Mouse (Mus musculus) CH12.LX (cell line): ENCODE measurements around the gene Tmem231. TPM values are rescaled to one million over a fixed set of nuclear protein-coding genes. Genes with fewer than 3 reads are reported as not detected.
A peak's percentile ranks its signal among the peaks of the same experiment; 100 is the strongest.

Experiments
- DNase-seq: peaks from one replicate; pipeline ENCODE4 v3.0.0-alpha.2; 2013; ENCODE audit errors: extremely low read depth
- H3K27ac ChIP-seq: 2 replicates; pipeline ENCODE4 v1.5.1; 2012; ENCODE audit warnings: low read depth, mild to moderate bottlenecking, control low read depth, moderate library complexity; ENCODE audit not compliant: insufficient read depth
- H3K27me3 ChIP-seq: replicated peaks from 2 replicates; pipeline ENCODE3; 2012; ENCODE audit warnings: inconsistent platforms
- H3K36me3 ChIP-seq, 2 experiments: replicated peaks in 1 of 2; 2 replicates each; pipeline versions ENCODE3 to v1.6.1; 2012; ENCODE audit warnings: inconsistent platforms in 1 of 2, low read length in 1 of 2, mild to moderate bottlenecking in 1 of 2, mixed read lengths in 1 of 2, moderate library complexity in 1 of 2; ENCODE audit not compliant: control insufficient read depth in 1 of 2, insufficient read depth in 1 of 2
- H3K4me1 ChIP-seq, 2 experiments: 2 replicates each; pipeline ENCODE4 v1.6.1; 2012; ENCODE audit warnings: inconsistent platforms in 1 of 2, moderate library complexity in 1 of 2; ENCODE audit not compliant: insufficient read depth in 2 of 2, control insufficient read depth in 1 of 2
- H3K4me2 ChIP-seq: 2 replicates; pipeline ENCODE4 v1.6.1; 2012; ENCODE audit warnings: low read depth, mild to moderate bottlenecking, control low read depth; ENCODE audit not compliant: poor library complexity, insufficient read depth, severe bottlenecking
- H3K4me3 ChIP-seq, 3 experiments: fragments of 150-350 bp in 1 of 3; sonication (generic) in 1 of 3; replicated peaks in 1 of 3; 2 replicates each; pipeline versions ENCODE3 to v1.5.1; 2011 to 2012; ENCODE audit warnings: low read depth in 2 of 3, low read length in 2 of 3, mild to moderate bottlenecking in 2 of 3, moderate library complexity in 2 of 3, control low read depth in 1 of 3, improper control_type of control experiment in 1 of 3, inconsistent platforms in 1 of 3, mixed read lengths in 1 of 3; ENCODE audit not compliant: poor library complexity in 1 of 3
- H3K79me2 ChIP-seq: replicated peaks from 2 replicates; pipeline ENCODE4 v1.6.1; 2012; ENCODE audit warnings: mild to moderate bottlenecking, moderate library complexity; ENCODE audit not compliant: control insufficient read depth, poor library complexity, insufficient read depth, severe bottlenecking; ENCODE audit errors: extremely low read depth
- H3K9ac ChIP-seq: 2 replicates; pipeline ENCODE4 v1.6.1; 2012; ENCODE audit warnings: low read depth, mild to moderate bottlenecking, control low read depth, moderate library complexity; ENCODE audit not compliant: insufficient read depth
- H3K9me3 ChIP-seq: replicated peaks from 2 replicates; pipeline ENCODE3; 2012; ENCODE audit warnings: low read length, inconsistent platforms, mixed read lengths
- BHLHE40 ChIP-seq: IDR thresholded peaks from 2 replicates; pipeline ENCODE4 v1.6.1; 2011; ENCODE audit warnings: mild to moderate bottlenecking, low read depth, low read length, improper control_type of control experiment
- CTCF ChIP-seq, 2 experiments: IDR thresholded peaks in 1 of 2; conservative IDR thresholded peaks in 1 of 2; 2 replicates each; pipeline ENCODE4 v1.5.1; 2011 to 2012; ENCODE audit warnings: low read depth in 2 of 2, low read length in 2 of 2, improper control_type of control experiment in 1 of 2, inconsistent platforms in 1 of 2, mild to moderate bottlenecking in 1 of 2, moderate library complexity in 1 of 2
- E2F4 ChIP-seq: IDR thresholded peaks from 2 replicates; pipeline ENCODE4 v1.6.1; 2011; ENCODE audit warnings: low read depth, low read length, improper control_type of control experiment; ENCODE audit not compliant: insufficient replicate concordance
- ELF1 ChIP-seq: IDR thresholded peaks from 2 replicates; pipeline ENCODE4 v1.6.1; 2014; ENCODE audit warnings: low read depth, mild to moderate bottlenecking, inconsistent platforms, low read length, improper control_type of control experiment
- GABPA ChIP-seq: IDR thresholded peaks from 2 replicates; pipeline ENCODE4 v1.6.1; 2012; ENCODE audit warnings: low read depth, low read length, improper control_type of control experiment, inconsistent platforms; ENCODE audit not compliant: insufficient replicate concordance
- HCFC1 ChIP-seq: IDR thresholded peaks from 2 replicates; pipeline ENCODE4 v1.6.1; 2012; ENCODE audit warnings: low read depth, mild to moderate bottlenecking, inconsistent platforms, low read length, improper control_type of control experiment
- JUN ChIP-seq: IDR thresholded peaks from 2 replicates; pipeline ENCODE4 v1.6.1; 2011; ENCODE audit warnings: low read depth, mild to moderate bottlenecking, low read length, improper control_type of control experiment, moderate library complexity; ENCODE audit not compliant: insufficient read depth
- JUND ChIP-seq: conservative IDR thresholded peaks from 2 replicates; pipeline ENCODE4 v1.6.1; 2011; ENCODE audit warnings: low read depth, low read length, improper control_type of control experiment
- KAT2A ChIP-seq: IDR thresholded peaks from 2 replicates; pipeline ENCODE4 v1.6.1; 2012; ENCODE audit warnings: low read length, improper control_type of control experiment, inconsistent platforms; ENCODE audit not compliant: insufficient replicate concordance
- MAFK ChIP-seq: IDR thresholded peaks from 2 replicates; pipeline ENCODE4 v1.6.1; 2011; ENCODE audit warnings: low read length, improper control_type of control experiment; ENCODE audit not compliant: insufficient replicate concordance
- MAX ChIP-seq: IDR thresholded peaks from 2 replicates; pipeline ENCODE4 v1.6.1; 2011; ENCODE audit warnings: low read length, improper control_type of control experiment
- MAZ ChIP-seq: IDR thresholded peaks from 2 replicates; pipeline ENCODE4 v1.6.1; 2012; ENCODE audit warnings: low read depth, mild to moderate bottlenecking, inconsistent platforms, low read length, improper control_type of control experiment, moderate library complexity
- MEF2A ChIP-seq: IDR thresholded peaks from 2 replicates; pipeline ENCODE4 v1.6.1; 2014; ENCODE audit warnings: low read depth, mild to moderate bottlenecking, inconsistent platforms, low read length, improper control_type of control experiment, borderline replicate concordance
- MXI1 ChIP-seq: IDR thresholded peaks from 2 replicates; pipeline ENCODE4 v1.6.1; 2011; ENCODE audit warnings: mild to moderate bottlenecking, low read depth, low read length, improper control_type of control experiment
- MYC ChIP-seq: IDR thresholded peaks from 2 replicates; pipeline ENCODE4 v1.6.1; 2011; ENCODE audit warnings: low read depth, mild to moderate bottlenecking, improper control_type of control experiment, low read length
- NELFE ChIP-seq: IDR thresholded peaks from 2 replicates; pipeline ENCODE4 v1.6.1; 2011; ENCODE audit warnings: low read depth, low read length, improper control_type of control experiment
- NRF1 ChIP-seq: IDR thresholded peaks from 2 replicates; pipeline ENCODE4 v1.6.1; 2014; ENCODE audit warnings: low read depth, mild to moderate bottlenecking, inconsistent platforms, low read length, improper control_type of control experiment, moderate library complexity
- PAX5 ChIP-seq: IDR thresholded peaks from 2 replicates; pipeline ENCODE4 v1.6.1; 2012; ENCODE audit warnings: low read length, inconsistent platforms, mixed read lengths
- POLR2A ChIP-seq: IDR thresholded peaks from 2 replicates; pipeline ENCODE4 v1.6.1; 2011; ENCODE audit warnings: low read depth, mild to moderate bottlenecking, improper control_type of control experiment, low read length
- POLR2AphosphoS2 ChIP-seq: IDR thresholded peaks from 2 replicates; pipeline ENCODE4 v1.6.1; 2011; ENCODE audit warnings: low read depth, low read length, improper control_type of control experiment
- RAD21 ChIP-seq: IDR thresholded peaks from 2 replicates; pipeline ENCODE4 v1.6.1; 2011; ENCODE audit warnings: low read depth, mild to moderate bottlenecking, low read length, improper control_type of control experiment, moderate library complexity
- RCOR1 ChIP-seq: conservative IDR thresholded peaks from 2 replicates; pipeline ENCODE4 v1.6.1; 2012; ENCODE audit warnings: low read depth, mild to moderate bottlenecking, inconsistent platforms, low read length, improper control_type of control experiment
- SIN3A ChIP-seq: IDR thresholded peaks from 2 replicates; pipeline ENCODE4 v1.6.1; 2012; ENCODE audit warnings: low read length, improper control_type of control experiment, inconsistent platforms
- TCF12 ChIP-seq: IDR thresholded peaks from 2 replicates; pipeline ENCODE4 v1.6.1; 2014; ENCODE audit warnings: low read depth, mild to moderate bottlenecking, inconsistent platforms, low read length, improper control_type of control experiment
- UBTF ChIP-seq: IDR thresholded peaks from 2 replicates; pipeline ENCODE4 v1.6.1; 2012; ENCODE audit warnings: low read depth, mild to moderate bottlenecking, inconsistent platforms, low read length, improper control_type of control experiment, moderate library complexity
- USF1 ChIP-seq: IDR thresholded peaks from 2 replicates; pipeline ENCODE4 v1.6.1; 2014; ENCODE audit warnings: low read depth, mild to moderate bottlenecking, inconsistent platforms, low read length, improper control_type of control experiment
- USF2 ChIP-seq: conservative IDR thresholded peaks from 2 replicates; pipeline ENCODE4 v1.6.1; 2011; ENCODE audit warnings: low read depth, low read length, improper control_type of control experiment
- ZC3H11A ChIP-seq: IDR thresholded peaks from 2 replicates; pipeline ENCODE4 v1.6.1; 2012; ENCODE audit warnings: low read depth, mild to moderate bottlenecking, inconsistent platforms, low read length, improper control_type of control experiment
- ZKSCAN1 ChIP-seq: IDR thresholded peaks from 2 replicates; pipeline ENCODE4 v1.6.1; 2012; ENCODE audit warnings: low read depth, inconsistent platforms, low read length, improper control_type of control experiment, borderline replicate concordance
- ZNF384 ChIP-seq: IDR thresholded peaks from 2 replicates; pipeline ENCODE4 v1.6.1; 2012; ENCODE audit warnings: low read depth, low read length, improper control_type of control experiment, inconsistent platforms
- dilution Hi-C: fragments of 300-500 bp; cut with MboI; formaldehyde crosslinking; loops from 2 replicates; pipeline ENCODE4 v1.14.3; 2020; ENCODE audit warnings: low sequenced_read_pairs; ENCODE audit not compliant: extremely low pct_unique_long_range_greater_than_20kb, extremely low pct_ligation_motif_present
- in situ Hi-C: fragments of 300-500 bp; cut with MboI; formaldehyde crosslinking; loops from 3 replicates; pipeline ENCODE4 v1.14.3; 2019; ENCODE audit warnings: low sequenced_read_pairs, low pct_ligation_motif_present, low pct_unique_long_range_greater_than_20kb, mixed read lengths
- polyA plus RNA-seq: library from polyadenylated mRNA; unstranded; fragments of >175 nt; gene quantifications from 2 replicates; pipeline ENCODE4 v1.2.1, GENCODE M21; 2012; ENCODE audit warnings: low read depth; ENCODE audit not compliant: insufficient read length
- total RNA-seq, 2 experiments: library from RNA; depleted of rRNA; stranded (reverse); fragments of 300-350 nt in 1 of 2; fragments of >200 nt in 1 of 2; gene quantifications; 2 replicates each; pipeline ENCODE4 v1.2.3; 2012 to 2014

The Tmem231 gene
- total and polyA plus RNA-seq, 3 experiments: 3.5 to 4.3 (median 3.6) TPM

DNA sequence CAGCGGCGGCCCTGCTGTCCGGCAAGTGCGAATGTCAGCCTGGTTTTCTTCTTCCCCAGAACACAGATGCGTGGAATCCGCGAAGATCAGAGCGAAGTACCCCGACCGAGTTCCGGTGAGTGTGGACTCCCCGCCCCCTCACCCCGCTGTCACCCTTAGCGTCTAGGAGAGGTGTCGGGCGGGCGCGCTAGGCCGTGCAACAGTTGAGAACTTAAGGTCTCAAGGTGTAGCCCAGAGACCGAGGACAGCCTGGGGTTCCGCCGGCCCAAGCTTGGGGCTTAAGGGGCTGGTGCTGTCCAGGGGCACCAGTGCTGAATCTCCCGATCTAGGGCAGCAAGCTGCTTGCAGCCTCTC lies 7.4 kb upstream of the Tmem231 start:
- peaks cover 0 to 37% of the 10 kb centered on the region in 2 experiments; a peak in 2 of 4 replicates for H3K4me1 ChIP-seq
- TF ChIP-seq USF2 (no peak), SIN3A (peak; percentile 88), MYC (no peak)
- no peak overlapping the region for H3K27ac ChIP-seq
- H3K27me3 ChIP-seq: no peaks in the 10 kb centered on the region
- peak overlapping the region; percentile 92 to 98 (median 98) for H3K4me3 ChIP-seq
- H3K36me3 ChIP-seq: peaks cover 19 to 35% of the 10 kb centered on the region in 2 experiments
- dilution Hi-C loops (no loop called here), in situ Hi-C loops (no loop called here)
- peaks cover 10% of the 10 kb centered on the region; the same call in 1 of the 2 replicates for H3K79me2 ChIP-seq
- peak overlapping the region; percentile 89; the same call in 1 of the 2 replicates for H3K9ac ChIP-seq
- peak overlapping the region; percentile 71; the same call in 1 of the 2 replicates for H3K4me2 ChIP-seq
- DNase-seq: peak; percentile 41
- no peaks in the 10 kb centered on the region for H3K9me3 ChIP-seq

DNA sequence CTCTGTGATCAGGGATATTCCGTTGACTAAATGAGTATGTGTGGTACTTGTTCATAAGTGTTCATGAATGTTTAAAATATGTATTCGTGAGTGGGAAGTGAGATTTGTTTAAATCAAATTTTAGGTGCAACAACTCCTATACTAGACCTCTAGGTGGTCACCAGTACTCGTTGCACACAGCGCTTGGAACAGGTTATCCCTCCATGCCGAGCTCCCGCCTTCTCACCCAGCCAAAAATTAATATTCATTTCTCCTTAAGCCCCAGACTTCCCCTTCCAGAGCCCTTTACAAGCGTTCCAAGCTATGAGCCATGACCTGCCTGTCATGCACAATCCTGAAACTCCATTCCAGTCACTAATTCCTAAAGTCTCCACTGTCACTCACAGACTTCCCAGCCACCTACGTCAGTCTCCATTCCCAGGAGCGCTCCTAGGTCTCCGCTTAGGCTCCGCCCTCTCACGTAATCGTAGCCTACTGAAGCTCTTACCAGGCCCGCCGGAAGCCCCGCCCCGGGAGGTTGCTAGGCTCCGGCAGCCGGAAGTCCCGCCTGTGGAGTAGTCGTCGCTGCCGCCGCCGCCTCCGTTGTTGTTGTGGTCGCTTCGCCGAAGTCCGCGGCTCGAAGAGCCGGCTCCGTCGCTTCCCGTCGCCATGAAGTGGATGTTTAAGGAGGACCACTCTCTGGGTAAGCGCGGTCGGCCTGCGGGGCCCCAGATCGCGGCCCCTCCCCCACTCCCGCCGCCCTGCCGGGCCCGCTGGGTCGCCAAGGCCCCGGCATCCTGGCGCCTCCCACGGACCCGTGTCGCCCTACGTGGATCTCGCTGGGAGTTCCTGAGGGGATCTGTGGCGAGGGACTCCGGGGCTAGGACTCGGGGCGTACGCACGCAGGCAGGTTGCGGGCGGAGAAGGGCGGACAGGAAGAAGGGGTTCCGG lies 6.8 kb upstream of the Tmem231 start, which contains the start of gene Gabarapl2:
TSS of gene Gabarapl2 (plus strand) at position 533 of the 930 bp plus-strand sequence.
- no peaks in the 10 kb centered on the region for H3K9me3 ChIP-seq
- in situ Hi-C loops (no loop called here), dilution Hi-C loops (no loop called here)
- H3K27me3 ChIP-seq: no peaks in the 10 kb centered on the region
- H3K4me3 ChIP-seq: peak within 1 kb of the TSS; percentile 92 to 98 (median 98)
- peaks cover 0 to 36% of the 10 kb centered on the region in 2 experiments; a peak in 2 of 4 replicates for H3K4me1 ChIP-seq
- H3K4me2 ChIP-seq: peak within 1 kb of the TSS; percentile 90
- H3K9ac ChIP-seq: peak within 1 kb of the TSS; percentile 89
- peaks cover 16 to 28% of the 10 kb centered on the region in 2 experiments for H3K36me3 ChIP-seq
- peak within 1 kb of the TSS; percentile 5; the same call in 1 of the 2 replicates for H3K27ac ChIP-seq
- peaks cover 10% of the 10 kb centered on the region; the same call in 1 of the 2 replicates for H3K79me2 ChIP-seq
- DNase-seq: peak; percentile 96
- TF ChIP-seq ELF1 (peak; percentile 68), RCOR1 (no peak), MXI1 (0 out of 2 replicates have a peak, but pooled peaks have one; percentile 14), NRF1 (no peak), MAX (no peak), ZKSCAN1 (no peak), ZC3H11A (no peak), PAX5 (no peak), KAT2A (no peak), MEF2A (peak; percentile 33; the same call in 1 of the 2 replicates), NELFE (peak; percentile 36; the same call in 1 of the 2 replicates), RAD21 (no peak), JUN (no peak), JUND (no peak), MAZ (peak; percentile 60), MAFK (no peak), GABPA (no peak), POLR2AphosphoS2 (no peak), USF2 (no peak), E2F4 (peak; percentile 43; the same call in 1 of the 2 replicates), UBTF (no peak), BHLHE40 (no peak), MYC (no peak), TCF12 (no peak), USF1 (no peak), ZNF384 (no peak), CTCF (conservative IDR thresholded peaks at IDR 0.05 in 1 of 2, IDR thresholded peaks at IDR 0.05 in 1 of 2; ENCODE audit: low read depth in 2 of 2, low read length in 2 of 2) (no peak), HCFC1 (peak; percentile 74), POLR2A (peak; percentile 59), SIN3A (peak; percentile 39)
